Mouse (Mus musculus): ENCODE results near the gene Nrip1. TPM values are rescaled to one million over a fixed set of nuclear protein-coding genes. Genes with fewer than 3 reads are reported as not detected.
"Not testable (repeated sequence)": the region's sequence is repeated elsewhere in the genome, so short reads cannot be mapped to it uniquely, and the experiment has no call there.

The Nrip1 gene
- polyA plus RNA-seq, 1 experiment from 2014 or later: 56.8 TPM

- H3K4me3 ChIP-seq (ENCODE audit: low read length): no peak overlapping the region
- no peak overlapping the region for H3K4me2 ChIP-seq (replicated peaks; ENCODE audit: low read depth, low read length)
- H3K9me3 ChIP-seq (ENCODE audit: control insufficient read depth, low read length): no peaks in the 10 kb centered on the region
- ATAC-seq (ENCODE audit: low FRiP score, low TSS enrichment): no peak
- no peaks in the 10 kb centered on the region for H3K27me3 ChIP-seq (ENCODE audit: control insufficient read depth, insufficient read depth, low read length)
- 85% methylated on average over 4 of the region's 4 CpGs for WGBS
- no peaks in the 10 kb centered on the region for H3K36me3 ChIP-seq (ENCODE audit: control insufficient read depth, insufficient read depth, low read length)
- no peak overlapping the region for H3K9ac ChIP-seq (ENCODE audit: low read depth, low read length)
- H3K4me1 ChIP-seq (ENCODE audit: control insufficient read depth, insufficient read depth, low read length): 0 out of 2 replicates have a peak, but pooled peaks cover 6% of the 10 kb centered on the region
- H3K27ac ChIP-seq (ENCODE audit: low read depth, low read length): no peak overlapping the region
Measured at GRCm38 (mm10) chr16:76408696-76409354, 35.2 kb upstream of the Nrip1 start.

GRCm38 (mm10) chr16:76408241-76408640, 34.6 kb upstream of the Nrip1 start:
- H3K27me3 ChIP-seq (ENCODE audit: control insufficient read depth, insufficient read depth, low read length): no peaks in the 10 kb centered on the region
- WGBS: 90% methylated on average over 8 of the region's 8 CpGs
- H3K27ac ChIP-seq (ENCODE audit: low read depth, low read length): no peak overlapping the region
- H3K9me3 ChIP-seq (ENCODE audit: control insufficient read depth, low read length): no peaks in the 10 kb centered on the region
- H3K36me3 ChIP-seq (ENCODE audit: control insufficient read depth, insufficient read depth, low read length): no peaks in the 10 kb centered on the region
- no peak overlapping the region for H3K4me2 ChIP-seq (replicated peaks; ENCODE audit: low read depth, low read length)
- no peak for ATAC-seq (ENCODE audit: low FRiP score, low TSS enrichment)
- 0 out of 2 replicates have a peak, but pooled peaks cover 6% of the 10 kb centered on the region for H3K4me1 ChIP-seq (ENCODE audit: control insufficient read depth, insufficient read depth, low read length)
- H3K9ac ChIP-seq (ENCODE audit: low read depth, low read length): no peak overlapping the region
- no peak overlapping the region for H3K4me3 ChIP-seq (ENCODE audit: low read length)

DNA sequence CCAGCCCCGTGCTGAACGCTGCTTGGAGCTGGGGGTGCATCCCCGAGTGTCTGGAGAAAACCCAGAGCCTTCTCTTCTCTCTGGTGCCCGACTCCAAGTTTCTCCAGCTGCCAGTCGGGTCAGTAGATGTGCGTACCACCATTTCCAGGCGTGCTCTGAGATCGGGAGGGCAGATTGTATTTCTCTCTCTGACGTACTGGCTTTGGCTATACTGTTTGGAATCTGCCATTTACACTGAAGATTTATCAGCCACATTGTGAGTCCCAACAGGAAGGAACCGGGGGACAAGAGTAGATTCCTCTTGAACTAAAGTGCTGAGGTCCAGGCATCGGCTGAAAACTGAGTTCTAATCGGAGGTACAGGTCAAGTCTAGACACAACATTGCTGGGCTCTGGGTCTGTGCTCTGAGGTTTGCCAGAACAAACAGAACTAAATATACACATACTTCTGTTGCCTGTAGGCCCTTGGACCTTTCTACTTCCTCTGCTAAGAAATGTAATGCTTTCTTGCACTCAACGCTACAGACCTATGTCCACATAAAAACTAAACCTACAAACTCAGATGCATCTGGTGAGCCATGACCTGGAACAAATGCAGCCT, 33.8 kb upstream of the Nrip1 start:
- Histone ChIP-seq H3K4me3 (ENCODE audit: low read length) (peak overlapping the region; percentile 12; the same call in 1 of the 2 replicates), H3K9me3 (ENCODE audit: control insufficient read depth, low read length) (no peaks in the 10 kb centered on the region), H3K36me3 (ENCODE audit: control insufficient read depth, insufficient read depth, low read length) (no peaks in the 10 kb centered on the region), H3K27me3 (ENCODE audit: control insufficient read depth, insufficient read depth, low read length) (no peaks in the 10 kb centered on the region), H3K4me1 (ENCODE audit: control insufficient read depth, insufficient read depth, low read length) (0 out of 2 replicates have a peak, but pooled peaks cover 6% of the 10 kb centered on the region), H3K27ac (ENCODE audit: low read depth, low read length) (peak overlapping the region; percentile 47; the same call in 1 of the 2 replicates), H3K4me2 (replicated peaks; ENCODE audit: low read depth, low read length) (peak overlapping the region; percentile 32), H3K9ac (ENCODE audit: low read depth, low read length) (no peak overlapping the region)
- ATAC-seq (ENCODE audit: low FRiP score, low TSS enrichment): peak; percentile 71; the same call in 1 of the 2 replicates
- 23% methylated on average over 13 of the region's 13 CpGs for WGBS

- 0 out of 2 replicates have a peak, but pooled peaks cover 6% of the 10 kb centered on the region for H3K4me1 ChIP-seq (ENCODE audit: control insufficient read depth, insufficient read depth, low read length)
- no peak for ATAC-seq (ENCODE audit: low FRiP score, low TSS enrichment)
- H3K27ac ChIP-seq (ENCODE audit: low read depth, low read length): peak overlapping the region; percentile 47; the same call in 1 of the 2 replicates
Measured at GRCm38 (mm10) chr16:76406897-76407296, 33.3 kb upstream of the Nrip1 start.

DNA sequence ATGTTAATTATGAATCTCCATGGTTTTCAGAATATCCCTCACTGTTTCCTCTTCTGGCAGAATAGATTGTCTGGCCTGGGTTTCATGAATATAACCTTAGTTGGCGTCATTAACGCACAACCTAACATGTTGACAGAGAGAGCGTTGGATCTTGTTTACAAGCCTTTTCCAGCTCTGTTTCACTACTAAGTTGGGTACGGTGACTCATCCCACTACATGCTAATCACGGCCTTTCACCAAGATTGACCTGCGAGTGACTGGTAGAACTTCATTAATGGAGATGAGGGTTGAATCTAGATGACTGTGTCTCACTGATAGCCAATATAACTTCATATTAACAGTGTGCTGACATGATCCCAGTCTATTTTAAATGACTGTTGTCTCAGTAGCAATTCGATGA, 32.7 kb upstream of the Nrip1 start:
- WGBS: 94% methylated on average over 7 of the region's 7 CpGs
- Histone ChIP-seq H3K4me3 (ENCODE audit: low read length) (no peak overlapping the region), H3K27ac (ENCODE audit: low read depth, low read length) (no peak overlapping the region), H3K36me3 (ENCODE audit: control insufficient read depth, insufficient read depth, low read length) (no peaks in the 10 kb centered on the region), H3K9me3 (ENCODE audit: control insufficient read depth, low read length) (no peaks in the 10 kb centered on the region), H3K27me3 (ENCODE audit: control insufficient read depth, insufficient read depth, low read length) (no peaks in the 10 kb centered on the region), H3K4me1 (ENCODE audit: control insufficient read depth, insufficient read depth, low read length) (0 out of 2 replicates have a peak, but pooled peaks cover 6% of the 10 kb centered on the region), H3K4me2 (replicated peaks; ENCODE audit: low read depth, low read length) (no peak overlapping the region), H3K9ac (ENCODE audit: low read depth, low read length) (no peak overlapping the region)
- ATAC-seq (ENCODE audit: low FRiP score, low TSS enrichment): no peak

More at GRCm38 (mm10) chr16:76406897-76407296, 33.3 kb upstream of the Nrip1 start:
- H3K4me2 ChIP-seq (replicated peaks; ENCODE audit: low read depth, low read length): peak overlapping the region; percentile 32
- 21% methylated on average over 7 of the region's 7 CpGs for WGBS
- H3K9me3 ChIP-seq (ENCODE audit: control insufficient read depth, low read length): no peaks in the 10 kb centered on the region
- peak overlapping the region; percentile 12; the same call in 1 of the 2 replicates for H3K4me3 ChIP-seq (ENCODE audit: low read length)
- H3K36me3 ChIP-seq (ENCODE audit: control insufficient read depth, insufficient read depth, low read length): no peaks in the 10 kb centered on the region
- no peaks in the 10 kb centered on the region for H3K27me3 ChIP-seq (ENCODE audit: control insufficient read depth, insufficient read depth, low read length)
- H3K9ac ChIP-seq (ENCODE audit: low read depth, low read length): no peak overlapping the region

DNA sequence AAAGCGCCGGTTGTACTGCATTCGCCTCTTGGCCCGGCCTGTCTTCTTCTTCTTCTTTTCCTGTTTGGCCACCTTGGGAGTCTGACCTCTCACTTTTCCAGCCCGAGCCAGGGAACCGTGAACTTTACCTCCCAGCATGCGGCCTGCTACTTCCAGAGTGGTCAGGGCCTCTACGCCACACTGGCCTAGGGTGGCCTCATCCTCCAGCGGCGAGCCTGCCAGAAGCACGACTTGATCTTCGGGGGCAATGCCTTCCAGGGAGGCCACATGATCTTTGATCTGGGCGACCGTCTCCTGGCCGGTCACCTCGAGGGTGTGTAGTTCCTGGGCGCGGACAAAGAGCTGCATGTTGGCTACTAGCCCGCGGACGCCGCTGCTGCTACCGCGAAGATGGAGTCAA, 29.7 kb upstream of the Nrip1 start:
- WGBS: 92% methylated on average over 24 of the region's 24 CpGs
- H3K4me3 ChIP-seq (ENCODE audit: low read length); ATAC-seq (ENCODE audit: low FRiP score, low TSS enrichment); H3K4me1 ChIP-seq (ENCODE audit: control insufficient read depth, insufficient read depth, low read length); H3K9me3 ChIP-seq (ENCODE audit: control insufficient read depth, low read length); H3K27ac ChIP-seq (ENCODE audit: low read depth, low read length); H3K27me3 ChIP-seq (ENCODE audit: control insufficient read depth, insufficient read depth, low read length); H3K4me2 ChIP-seq (replicated peaks; ENCODE audit: low read depth, low read length); H3K36me3 ChIP-seq (ENCODE audit: control insufficient read depth, insufficient read depth, low read length); H3K9ac ChIP-seq (ENCODE audit: low read depth, low read length): not testable (repeated sequence)

GRCm38 (mm10) chr16:76396512-76396911, 22.9 kb upstream of the Nrip1 start:
- no peak overlapping the region for H3K27ac ChIP-seq (ENCODE audit: low read depth, low read length)
- no peak overlapping the region for H3K9ac ChIP-seq (ENCODE audit: low read depth, low read length)
- no peak overlapping the region for H3K4me2 ChIP-seq (replicated peaks; ENCODE audit: low read depth, low read length)
- H3K36me3 ChIP-seq (ENCODE audit: control insufficient read depth, insufficient read depth, low read length): no peaks in the 10 kb centered on the region
- 76% methylated on average over 1 of the region's 1 CpGs for WGBS
- no peaks in the 10 kb centered on the region for H3K9me3 ChIP-seq (ENCODE audit: control insufficient read depth, low read length)
- no peaks in the 10 kb centered on the region for H3K4me1 ChIP-seq (ENCODE audit: control insufficient read depth, insufficient read depth, low read length)
- no peak for ATAC-seq (ENCODE audit: low FRiP score, low TSS enrichment)
- H3K4me3 ChIP-seq (ENCODE audit: low read length): no peak overlapping the region
- no peaks in the 10 kb centered on the region for H3K27me3 ChIP-seq (ENCODE audit: control insufficient read depth, insufficient read depth, low read length)

DNA sequence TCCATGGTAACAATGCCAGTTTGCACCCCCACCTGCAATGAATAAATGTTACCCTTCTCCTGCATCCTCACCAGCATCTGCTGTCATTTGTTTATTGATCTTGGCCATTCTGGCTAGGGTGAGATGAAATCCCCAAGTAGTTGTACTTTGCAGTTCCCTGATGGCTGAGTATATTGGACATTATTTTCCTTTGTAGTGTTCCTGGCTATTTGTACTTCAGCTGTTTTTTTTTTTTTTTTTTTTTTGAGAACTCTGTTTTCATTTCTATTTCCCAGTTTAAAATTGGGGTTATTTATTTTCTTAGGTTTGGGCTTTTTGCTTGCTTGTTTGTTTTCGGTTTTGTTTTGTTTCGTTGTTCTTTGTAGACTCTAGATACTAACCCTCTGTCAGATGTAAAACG, 19.6 kb upstream of the Nrip1 start:
- Histone ChIP-seq H3K9me3 (ENCODE audit: control insufficient read depth, low read length) (no peaks in the 10 kb centered on the region), H3K27ac (ENCODE audit: low read depth, low read length) (no peak overlapping the region), H3K4me2 (replicated peaks; ENCODE audit: low read depth, low read length) (no peak overlapping the region), H3K9ac (ENCODE audit: low read depth, low read length) (no peak overlapping the region), H3K4me3 (ENCODE audit: low read length) (no peak overlapping the region), H3K27me3 (ENCODE audit: control insufficient read depth, insufficient read depth, low read length) (no peaks in the 10 kb centered on the region), H3K36me3 (ENCODE audit: control insufficient read depth, insufficient read depth, low read length) (no peaks in the 10 kb centered on the region), H3K4me1 (ENCODE audit: control insufficient read depth, insufficient read depth, low read length) (no peaks in the 10 kb centered on the region)
- no peak for ATAC-seq (ENCODE audit: low FRiP score, low TSS enrichment)
- WGBS: 91% methylated on average over 3 of the region's 3 CpGs

GRCm38 (mm10) chr16:76386496-76386895, 12.9 kb upstream of the Nrip1 start:
- H3K27me3 ChIP-seq (ENCODE audit: control insufficient read depth, insufficient read depth, low read length): no peaks in the 10 kb centered on the region

More at GRCm38 (mm10) chr16:76386496-76386895, 12.9 kb upstream of the Nrip1 start:
- Histone ChIP-seq H3K4me2 (replicated peaks; ENCODE audit: low read depth, low read length) (no peak overlapping the region), H3K4me1 (ENCODE audit: control insufficient read depth, insufficient read depth, low read length) (no peaks in the 10 kb centered on the region), H3K9ac (ENCODE audit: low read depth, low read length) (no peak overlapping the region), H3K9me3 (ENCODE audit: control insufficient read depth, low read length) (no peaks in the 10 kb centered on the region), H3K36me3 (ENCODE audit: control insufficient read depth, insufficient read depth, low read length) (no peaks in the 10 kb centered on the region), H3K27ac (ENCODE audit: low read depth, low read length) (no peak overlapping the region), H3K4me3 (ENCODE audit: low read length) (no peak overlapping the region)
- 65% methylated on average over 5 of the region's 5 CpGs for WGBS
- no peak for ATAC-seq (ENCODE audit: low FRiP score, low TSS enrichment)
